Mouse (Mus musculus) heart, adult 11 months (tissue): ENCODE measurements around the gene Ap1m1.
A peak's percentile ranks its signal among the peaks of the same experiment; 100 is the strongest.

Source experiments
- DNase-seq: peaks from one replicate; pipeline ENCODE4 v3.0.0; 2022

Gene Ap1m1

GRCm38 (mm10) chr8:72259862-72260261 lies 20.0 kb downstream of the Ap1m1 start:
- DNase-seq = no peak

GRCm38 (mm10) chr8:72260585-72260984 lies 20.8 kb downstream of the Ap1m1 start:
- no peak for DNase-seq

- DNase-seq = peak; percentile 98
Measured at GRCm38 (mm10) chr8:72261019-72261418, 21.2 kb downstream of the Ap1m1 start.

GRCm38 (mm10) chr8:72261431-72261830 lies 21.6 kb downstream of the Ap1m1 start:
- DNase-seq = peak; percentile 91

GRCm38 (mm10) chr8:72261872-72262271 lies 22.1 kb downstream of the Ap1m1 start:
- DNase-seq = peak; percentile 96

- DNase-seq = peak; percentile 88
Measured at GRCm38 (mm10) chr8:72262756-72263155, 22.9 kb downstream of the Ap1m1 start.

- peak; percentile 93 for DNase-seq
Measured at GRCm38 (mm10) chr8:72263451-72263850, 23.6 kb downstream of the Ap1m1 start.

- peak; percentile 99 for DNase-seq
Measured at GRCm38 (mm10) chr8:72265342-72265741, 25.5 kb downstream of the Ap1m1 start.

GRCm38 (mm10) chr8:72266671-72267070 lies 26.9 kb downstream of the Ap1m1 start:
- DNase-seq = peak; percentile 87

- no peak for DNase-seq
Measured at GRCm38 (mm10) chr8:72267106-72267505, 27.3 kb downstream of the Ap1m1 start.

- peak; percentile 100 for DNase-seq
Measured at GRCm38 (mm10) chr8:72268356-72268755, 28.5 kb downstream of the Ap1m1 start.

- DNase-seq = peak; percentile 95
Measured at GRCm38 (mm10) chr8:72270606-72271005, 30.8 kb downstream of the Ap1m1 start.

GRCm38 (mm10) chr8:72271051-72271660 lies 31.3 kb downstream of the Ap1m1 start:
- DNase-seq = peak; percentile 94

GRCm38 (mm10) chr8:72271691-72272090 lies 31.9 kb downstream of the Ap1m1 start:
- peak; percentile 93 for DNase-seq

GRCm38 (mm10) chr8:72272361-72272760 lies 32.5 kb downstream of the Ap1m1 start:
- DNase-seq = peak; percentile 98

- DNase-seq = peak; percentile 89
Measured at GRCm38 (mm10) chr8:72273111-72273770, 33.4 kb downstream of the Ap1m1 start.

- peak; percentile 92 for DNase-seq
Measured at GRCm38 (mm10) chr8:72273807-72274206, 34.0 kb downstream of the Ap1m1 start.

- no peak for DNase-seq
Measured at GRCm38 (mm10) chr8:72277244-72277643, 37.4 kb downstream of the Ap1m1 start.

- peak; percentile 85 for DNase-seq
Measured at GRCm38 (mm10) chr8:72279151-72279550, 39.3 kb downstream of the Ap1m1 start.

- peak; percentile 97 for DNase-seq
Measured at GRCm38 (mm10) chr8:72281634-72282033, 41.8 kb downstream of the Ap1m1 start.

GRCm38 (mm10) chr8:72285285-72285684 lies 45.5 kb downstream of the Ap1m1 start:
- DNase-seq = no peak

- no peak for DNase-seq
Measured at GRCm38 (mm10) chr8:72289051-72289450, 49.2 kb downstream of the Ap1m1 start.

GRCm38 (mm10) chr8:72291104-72291503 lies 51.3 kb downstream of the Ap1m1 start:
- no peak for DNase-seq

- no peak for DNase-seq
Measured at GRCm38 (mm10) chr8:72293309-72293708, 53.5 kb downstream of the Ap1m1 start.

GRCm38 (mm10) chr8:72295125-72295524 lies 55.3 kb downstream of the Ap1m1 start:
- DNase-seq = peak; percentile 94
